Mouse (Mus musculus) CH12.LX (cell line): Measurements from ENCODE around the gene Flad1. TPM values are rescaled to one million over a fixed set of nuclear protein-coding genes. Genes with fewer than 3 reads are reported as not detected.
A peak's percentile ranks its signal among the peaks of the same experiment; 100 is the strongest.

Source experiments
- DNase-seq: peaks from one replicate; pipeline ENCODE4 v3.0.0-alpha.2; 2013; ENCODE audit errors: extremely low read depth
- H3K27ac ChIP-seq: 2 replicates; pipeline ENCODE4 v1.5.1; 2012; ENCODE audit warnings: low read depth, mild to moderate bottlenecking, control low read depth, moderate library complexity; ENCODE audit not compliant: insufficient read depth
- H3K27me3 ChIP-seq: replicated peaks from 2 replicates; pipeline ENCODE3; 2012; ENCODE audit warnings: inconsistent platforms
- H3K36me3 ChIP-seq, 2 experiments: replicated peaks in 1 of 2; 2 replicates each; pipeline versions ENCODE3 to v1.6.1; 2012; ENCODE audit warnings: inconsistent platforms in 1 of 2, low read length in 1 of 2, mild to moderate bottlenecking in 1 of 2, mixed read lengths in 1 of 2, moderate library complexity in 1 of 2; ENCODE audit not compliant: control insufficient read depth in 1 of 2, insufficient read depth in 1 of 2
- H3K4me1 ChIP-seq, 2 experiments: 2 replicates each; pipeline ENCODE4 v1.6.1; 2012; ENCODE audit warnings: inconsistent platforms in 1 of 2, moderate library complexity in 1 of 2; ENCODE audit not compliant: insufficient read depth in 2 of 2, control insufficient read depth in 1 of 2
- H3K4me2 ChIP-seq: 2 replicates; pipeline ENCODE4 v1.6.1; 2012; ENCODE audit warnings: low read depth, mild to moderate bottlenecking, control low read depth; ENCODE audit not compliant: poor library complexity, insufficient read depth, severe bottlenecking
- H3K4me3 ChIP-seq, 3 experiments: fragments of 150-350 bp in 1 of 3; sonication (generic) in 1 of 3; replicated peaks in 1 of 3; 2 replicates each; pipeline versions ENCODE3 to v1.5.1; 2011 to 2012; ENCODE audit warnings: low read depth in 2 of 3, low read length in 2 of 3, mild to moderate bottlenecking in 2 of 3, moderate library complexity in 2 of 3, control low read depth in 1 of 3, improper control_type of control experiment in 1 of 3, inconsistent platforms in 1 of 3, mixed read lengths in 1 of 3; ENCODE audit not compliant: poor library complexity in 1 of 3
- H3K79me2 ChIP-seq: replicated peaks from 2 replicates; pipeline ENCODE4 v1.6.1; 2012; ENCODE audit warnings: mild to moderate bottlenecking, moderate library complexity; ENCODE audit not compliant: control insufficient read depth, poor library complexity, insufficient read depth, severe bottlenecking; ENCODE audit errors: extremely low read depth
- H3K9ac ChIP-seq: 2 replicates; pipeline ENCODE4 v1.6.1; 2012; ENCODE audit warnings: low read depth, mild to moderate bottlenecking, control low read depth, moderate library complexity; ENCODE audit not compliant: insufficient read depth
- H3K9me3 ChIP-seq: replicated peaks from 2 replicates; pipeline ENCODE3; 2012; ENCODE audit warnings: low read length, inconsistent platforms, mixed read lengths
- BHLHE40 ChIP-seq: IDR thresholded peaks from 2 replicates; pipeline ENCODE4 v1.6.1; 2011; ENCODE audit warnings: mild to moderate bottlenecking, low read depth, low read length, improper control_type of control experiment
- CHD1 ChIP-seq: IDR thresholded peaks from 2 replicates; pipeline ENCODE4 v1.6.1; 2012; ENCODE audit warnings: low read depth, low read length, improper control_type of control experiment, inconsistent platforms
- E2F4 ChIP-seq: IDR thresholded peaks from 2 replicates; pipeline ENCODE4 v1.6.1; 2011; ENCODE audit warnings: low read depth, low read length, improper control_type of control experiment; ENCODE audit not compliant: insufficient replicate concordance
- HCFC1 ChIP-seq: IDR thresholded peaks from 2 replicates; pipeline ENCODE4 v1.6.1; 2012; ENCODE audit warnings: low read depth, mild to moderate bottlenecking, inconsistent platforms, low read length, improper control_type of control experiment
- IRF4 ChIP-seq: IDR thresholded peaks from 2 replicates; pipeline ENCODE4 v1.6.1; 2014; ENCODE audit warnings: low read depth, mild to moderate bottlenecking, inconsistent platforms, low read length, improper control_type of control experiment
- JUND ChIP-seq: conservative IDR thresholded peaks from 2 replicates; pipeline ENCODE4 v1.6.1; 2011; ENCODE audit warnings: low read depth, low read length, improper control_type of control experiment
- MEF2A ChIP-seq: IDR thresholded peaks from 2 replicates; pipeline ENCODE4 v1.6.1; 2014; ENCODE audit warnings: low read depth, mild to moderate bottlenecking, inconsistent platforms, low read length, improper control_type of control experiment, borderline replicate concordance
- MXI1 ChIP-seq: IDR thresholded peaks from 2 replicates; pipeline ENCODE4 v1.6.1; 2011; ENCODE audit warnings: mild to moderate bottlenecking, low read depth, low read length, improper control_type of control experiment
- NELFE ChIP-seq: IDR thresholded peaks from 2 replicates; pipeline ENCODE4 v1.6.1; 2011; ENCODE audit warnings: low read depth, low read length, improper control_type of control experiment
- PAX5 ChIP-seq: IDR thresholded peaks from 2 replicates; pipeline ENCODE4 v1.6.1; 2012; ENCODE audit warnings: low read length, inconsistent platforms, mixed read lengths
- SIN3A ChIP-seq: IDR thresholded peaks from 2 replicates; pipeline ENCODE4 v1.6.1; 2012; ENCODE audit warnings: low read length, improper control_type of control experiment, inconsistent platforms
- SMC3 ChIP-seq: IDR thresholded peaks from 2 replicates; pipeline ENCODE4 v1.6.1; 2011; ENCODE audit warnings: low read depth, low read length, improper control_type of control experiment
- USF2 ChIP-seq: conservative IDR thresholded peaks from 2 replicates; pipeline ENCODE4 v1.6.1; 2011; ENCODE audit warnings: low read depth, low read length, improper control_type of control experiment
- ZC3H11A ChIP-seq: IDR thresholded peaks from 2 replicates; pipeline ENCODE4 v1.6.1; 2012; ENCODE audit warnings: low read depth, mild to moderate bottlenecking, inconsistent platforms, low read length, improper control_type of control experiment
- ZKSCAN1 ChIP-seq: IDR thresholded peaks from 2 replicates; pipeline ENCODE4 v1.6.1; 2012; ENCODE audit warnings: low read depth, inconsistent platforms, low read length, improper control_type of control experiment, borderline replicate concordance
- ZMIZ1 ChIP-seq: IDR thresholded peaks from 2 replicates; pipeline ENCODE4 v1.6.1; 2012; ENCODE audit warnings: low read depth, mild to moderate bottlenecking, inconsistent platforms, low read length, improper control_type of control experiment
- ZNF384 ChIP-seq: IDR thresholded peaks from 2 replicates; pipeline ENCODE4 v1.6.1; 2012; ENCODE audit warnings: low read depth, low read length, improper control_type of control experiment, inconsistent platforms
- dilution Hi-C: fragments of 300-500 bp; cut with MboI; formaldehyde crosslinking; loops from 2 replicates; pipeline ENCODE4 v1.14.3; 2020; ENCODE audit warnings: low sequenced_read_pairs; ENCODE audit not compliant: extremely low pct_unique_long_range_greater_than_20kb, extremely low pct_ligation_motif_present
- in situ Hi-C: fragments of 300-500 bp; cut with MboI; formaldehyde crosslinking; loops from 3 replicates; pipeline ENCODE4 v1.14.3; 2019; ENCODE audit warnings: low sequenced_read_pairs, low pct_ligation_motif_present, low pct_unique_long_range_greater_than_20kb, mixed read lengths
- polyA plus RNA-seq: library from polyadenylated mRNA; unstranded; fragments of >175 nt; gene quantifications from 2 replicates; pipeline ENCODE4 v1.2.1, GENCODE M21; 2012; ENCODE audit warnings: low read depth; ENCODE audit not compliant: insufficient read length
- total RNA-seq, 2 experiments: library from RNA; depleted of rRNA; stranded (reverse); fragments of 300-350 nt in 1 of 2; fragments of >200 nt in 1 of 2; gene quantifications; 2 replicates each; pipeline ENCODE4 v1.2.3; 2012 to 2014

Gene Flad1
- total and polyA plus RNA-seq, 3 experiments = 26.0 to 31.1 (median 26.9) TPM

GRCm38 (mm10) chr3:89378394-89379067 lies 33.1 kb downstream of the Flad1 start (continued):
- no peak for TF ChIP-seq USF2
- TF ChIP-seq CHD1 = no peak
- TF ChIP-seq MXI1 = no peak; the same call in 1 of the 2 replicates
- TF ChIP-seq SMC3 = peak; percentile 88
- TF ChIP-seq SIN3A = 0 out of 2 replicates have a peak, but pooled peaks have one; percentile 33
- 0 out of 2 replicates have a peak, but pooled peaks have one; percentile 8 for TF ChIP-seq ZC3H11A
- no peak for TF ChIP-seq HCFC1
- TF ChIP-seq MEF2A = peak; percentile 67
- no peak for TF ChIP-seq ZKSCAN1
- no peak for TF ChIP-seq JUND

DNA sequence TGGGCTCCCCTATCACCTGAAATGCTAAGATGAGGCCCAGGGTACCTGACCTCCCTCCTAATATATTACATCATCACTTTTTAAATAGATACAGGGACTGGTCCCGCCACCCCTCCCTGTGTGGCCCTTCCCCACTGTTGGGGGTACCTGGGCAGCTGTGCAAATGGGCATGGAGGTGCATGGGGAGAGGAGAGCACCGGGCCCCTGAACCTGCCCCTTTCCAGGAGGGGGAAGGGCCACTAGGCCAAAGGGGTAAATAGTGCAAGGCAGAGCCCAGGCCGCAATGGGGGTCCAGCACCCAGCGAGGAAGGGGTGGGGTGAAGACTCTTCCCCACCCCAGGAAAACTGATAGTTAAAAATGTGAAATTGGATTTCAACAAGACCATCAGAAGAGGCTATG lies 33.8 kb downstream of the Flad1 start:
- Histone ChIP-seq H3K4me2 (peak overlapping the region; percentile 65; the same call in 1 of the 2 replicates), H3K9ac (no peak overlapping the region)
- dilution Hi-C loops = no loop called here

GRCm38 (mm10) chr3:89373581-89374231 lies 38.0 kb downstream of the Flad1 start:
- Histone ChIP-seq H3K9ac (no peak overlapping the region), H3K27me3 (no peaks in the 10 kb centered on the region), H3K36me3 (peaks cover 11 to 26% of the 10 kb centered on the region in 2 experiments), H3K4me1 (peaks cover 15 to 29% of the 10 kb centered on the region in 2 experiments), H3K79me2 (no peaks in the 10 kb centered on the region), H3K4me2 (no peak overlapping the region), H3K27ac (no peak overlapping the region), H3K9me3 (no peaks in the 10 kb centered on the region), H3K4me3 (no peak overlapping the region)
- dilution Hi-C loops = no loop called here
- no peak for TF ChIP-seq PAX5
- DNase-seq = no peak
- in situ Hi-C loops = no loop called here

More for the DNA sequence above, 33.8 kb downstream of the Flad1 start:
- in situ Hi-C loops = no loop called here
- Histone ChIP-seq H3K27ac (peak overlapping the region; percentile 74; the same call in 1 of the 2 replicates), H3K4me3 (no peak overlapping the region), H3K79me2 (0 out of 2 replicates have a peak, but pooled peaks cover 5% of the 10 kb centered on the region), H3K9me3 (no peaks in the 10 kb centered on the region), H3K36me3 (peaks cover 39 to 64% of the 10 kb centered on the region in 2 experiments), H3K4me1 (peaks cover 24 to 68% of the 10 kb centered on the region in 2 experiments), H3K27me3 (no peaks in the 10 kb centered on the region)
- DNase-seq = no peak
- TF ChIP-seq ZNF384 = no peak
- no peak for TF ChIP-seq USF2
- TF ChIP-seq MXI1 = no peak
- TF ChIP-seq BHLHE40 = no peak
- TF ChIP-seq IRF4 = no peak
- TF ChIP-seq NELFE = no peak
- TF ChIP-seq E2F4 = no peak
- no peak for TF ChIP-seq ZMIZ1
